Mouse (Mus musculus) midbrain, postnatal 0 days (tissue): ENCODE measurements around the gene Tnfrsf21. TPM values are rescaled to one million over a fixed set of nuclear protein-coding genes. Genes with fewer than 3 reads are reported as not detected.

Experiments used
- ATAC-seq: fragments of 200-750 bp; cut with Nextera tagmentation; 2 replicates; pipeline ENCODE4 v1.8.0; 2017; ENCODE audit warnings: moderate number of reproducible peaks, mild to moderate bottlenecking, moderate TSS enrichment, moderate library complexity; ENCODE audit not compliant: low FRiP score
- DNase-seq: peaks from one replicate; pipeline ENCODE4 v3.0.0-alpha.2; 2015; ENCODE audit warnings: low spot score
- H3K27ac ChIP-seq: fragments of 300-500 bp; sonication (generic); 2 replicates; pipeline ENCODE4 v1.5.1; 2014; ENCODE audit warnings: low read depth, mild to moderate bottlenecking, low read length, mixed read lengths
- H3K27me3 ChIP-seq: fragments of 300-500 bp; sonication (generic); 2 replicates; pipeline ENCODE4 v1.6.1; 2014; ENCODE audit warnings: low read length, control low read depth, mixed read lengths; ENCODE audit not compliant: insufficient read depth
- H3K36me3 ChIP-seq: fragments of 300-500 bp; sonication (generic); 2 replicates; pipeline ENCODE4 v1.6.1; 2014; ENCODE audit warnings: low read length, control low read depth, mixed read lengths; ENCODE audit not compliant: insufficient read depth
- H3K4me1 ChIP-seq: fragments of 300-500 bp; sonication (generic); 2 replicates; pipeline ENCODE4 v1.6.1; 2014; ENCODE audit warnings: mild to moderate bottlenecking, control low read depth, antibody characterized with exemption, low read length, mixed read lengths; ENCODE audit not compliant: insufficient read depth
- H3K4me2 ChIP-seq: fragments of 300-500 bp; sonication (generic); 2 replicates; pipeline ENCODE4 v1.6.1; 2014; ENCODE audit warnings: low read depth, mild to moderate bottlenecking, low read length, mixed read lengths; ENCODE audit not compliant: poor library complexity, severe bottlenecking
- H3K4me3 ChIP-seq: fragments of 300-500 bp; sonication (generic); 2 replicates; pipeline ENCODE4 v1.5.1; 2014; ENCODE audit warnings: low read depth, mild to moderate bottlenecking, low read length, moderate library complexity
- H3K9ac ChIP-seq: fragments of 300-500 bp; sonication (generic); replicated peaks from 2 replicates; pipeline ENCODE4 v1.6.1; 2014; ENCODE audit warnings: mild to moderate bottlenecking, low read length, moderate library complexity, mixed read lengths; ENCODE audit not compliant: poor library complexity, severe bottlenecking
- H3K9me3 ChIP-seq: fragments of 300-500 bp; sonication (generic); 2 replicates; pipeline ENCODE4 v1.6.1; 2016; ENCODE audit warnings: low read length, control low read depth
- CTCF ChIP-seq: IDR thresholded peaks from 2 replicates; pipeline ENCODE4 v1.5.1; 2016; ENCODE audit warnings: antibody characterized with exemption, mild to moderate bottlenecking
- WGBS: fragments of 180-500 bp; shearing (Covaris S2); extraction: QIAGEN DNeasy Blood & Tissue Kit; methylation state at CpG from one replicate; pipeline ENCODE4 v1.1.7; 2014; 5-methylcytosine and 5-hydroxymethylcytosine counted together
- polyA plus RNA-seq: library from polyadenylated mRNA; unstranded; fragments of >200 nt; fragmentation: Nextera tagmentation; extraction: Ambion mirVana; gene quantifications from 2 replicates; pipeline ENCODE4 v1.2.1, GENCODE M21; 2015
- total RNA-seq: library from RNA; depleted of rRNA; stranded (reverse); fragments of >200 nt; gene quantifications from 2 replicates; pipeline ENCODE4 v1.2.3, GENCODE M21; 2014; rRNA removed

Gene Tnfrsf21
- total and polyA plus RNA-seq, 2 experiments from 2014 or later: 74.5 to 110 TPM

- ATAC-seq (no peak), DNase-seq (no peak)
- no peaks in the 10 kb centered on the region for H3K36me3 ChIP-seq
- no peaks in the 10 kb centered on the region for H3K9me3 ChIP-seq
- H3K9ac ChIP-seq: no peak overlapping the region
- 83% methylated on average over 4 of the region's 4 CpGs for WGBS
- H3K4me3 ChIP-seq: no peak overlapping the region
- H3K27ac ChIP-seq: no peak overlapping the region
- no peaks in the 10 kb centered on the region for H3K27me3 ChIP-seq
- H3K4me1 ChIP-seq: peaks cover 2% of the 10 kb centered on the region; the same call in 1 of the 2 replicates
- no peak for TF ChIP-seq CTCF
- no peak overlapping the region for H3K4me2 ChIP-seq
Measured at GRCm38 (mm10) chr17:43133106-43133505, 116.8 kb downstream of the Tnfrsf21 start.

GRCm38 (mm10) chr17:43134991-43135390, 118.6 kb downstream of the Tnfrsf21 start:
- DNase-seq (no peak), ATAC-seq (no peak)
- Histone ChIP-seq H3K27ac (no peak overlapping the region), H3K9me3 (no peaks in the 10 kb centered on the region), H3K9ac (no peak overlapping the region), H3K4me2 (no peak overlapping the region), H3K27me3 (no peaks in the 10 kb centered on the region), H3K36me3 (no peaks in the 10 kb centered on the region), H3K4me1 (peaks cover 2% of the 10 kb centered on the region; the same call in 1 of the 2 replicates), H3K4me3 (no peak overlapping the region)
- TF ChIP-seq CTCF: no peak
- 74% methylated on average over 4 of the region's 4 CpGs for WGBS

- no peak overlapping the region for H3K4me3 ChIP-seq
- 48% methylated on average over 7 of the region's 7 CpGs for WGBS
- no peak overlapping the region for H3K4me2 ChIP-seq
- no peaks in the 10 kb centered on the region for H3K9me3 ChIP-seq
- no peak for TF ChIP-seq CTCF
- no peaks in the 10 kb centered on the region for H3K27me3 ChIP-seq
- peaks cover 2% of the 10 kb centered on the region; the same call in 1 of the 2 replicates for H3K4me1 ChIP-seq
- DNase-seq (no peak), ATAC-seq (no peak)
- H3K36me3 ChIP-seq: no peaks in the 10 kb centered on the region
- H3K27ac ChIP-seq: no peak overlapping the region
- H3K9ac ChIP-seq: no peak overlapping the region
Measured at GRCm38 (mm10) chr17:43135398-43136265, 119.3 kb downstream of the Tnfrsf21 start.

- DNase-seq (peak; percentile 34), ATAC-seq (peak; percentile 71)
- Histone ChIP-seq H3K36me3 (no peaks in the 10 kb centered on the region), H3K27me3 (no peaks in the 10 kb centered on the region), H3K4me3 (no peak overlapping the region), H3K9me3 (no peaks in the 10 kb centered on the region), H3K27ac (0 out of 2 replicates have a peak overlapping the region, but pooled peaks have one; percentile 0), H3K4me1 (peaks cover 2% of the 10 kb centered on the region; the same call in 1 of the 2 replicates), H3K9ac (no peak overlapping the region), H3K4me2 (no peak overlapping the region)
- no peak for TF ChIP-seq CTCF
- WGBS: 50% methylated on average over 4 of the region's 4 CpGs
Measured at GRCm38 (mm10) chr17:43136720-43137119, 120.4 kb downstream of the Tnfrsf21 start.

- TF ChIP-seq CTCF: no peak
- no peak overlapping the region for H3K27ac ChIP-seq
- no peaks in the 10 kb centered on the region for H3K36me3 ChIP-seq
- no peak overlapping the region for H3K9ac ChIP-seq
- DNase-seq (no peak), ATAC-seq (no peak)
- WGBS: 94% methylated on average over 9 of the region's 9 CpGs
- no peaks in the 10 kb centered on the region for H3K9me3 ChIP-seq
- H3K27me3 ChIP-seq: no peaks in the 10 kb centered on the region
- peaks cover 2% of the 10 kb centered on the region; the same call in 1 of the 2 replicates for H3K4me1 ChIP-seq
- H3K4me3 ChIP-seq: no peak overlapping the region
- no peak overlapping the region for H3K4me2 ChIP-seq
Measured at GRCm38 (mm10) chr17:43137838-43138237, 121.5 kb downstream of the Tnfrsf21 start.

- ATAC-seq: no peak
- Histone ChIP-seq H3K4me2 (no peak overlapping the region), H3K4me1 (peaks cover 2% of the 10 kb centered on the region; the same call in 1 of the 2 replicates), H3K9me3 (no peaks in the 10 kb centered on the region), H3K4me3 (no peak overlapping the region), H3K27ac (no peak overlapping the region), H3K36me3 (no peaks in the 10 kb centered on the region), H3K27me3 (no peaks in the 10 kb centered on the region), H3K9ac (no peak overlapping the region)
- no peak for DNase-seq
- WGBS: 89% methylated on average over 7 of the region's 7 CpGs
- no peak for TF ChIP-seq CTCF
Measured at GRCm38 (mm10) chr17:43138356-43138755, 122.0 kb downstream of the Tnfrsf21 start.

Other genes with a start within 250 kb of the Tnfrsf21 start
- 15.5 and 21.2 TPM in 2 replicates for gene Cd2ap, start 139.9 kb upstream of the Tnfrsf21 start, total RNA-seq
- gene Cd2ap, start 139.9 kb upstream of the Tnfrsf21 start, polyA plus RNA-seq: 4.5 and 5.9 TPM in 2 replicates